Mouse (Mus musculus) left cerebral cortex, adult 11 months (tissue): Measurements from ENCODE around the gene Duox2.
"Not testable (repeated sequence)": the region's sequence is repeated elsewhere in the genome, so short reads cannot be mapped to it uniquely, and the experiment has no call there.

Experiments used
- DNase-seq: peaks from one replicate; pipeline ENCODE4 v3.0.0; 2022; ENCODE audit warnings: low spot score

Gene Duox2

GRCm38 (mm10) chr2:122298096-122298499 lies at the start of gene Duox2:
Gene Duox2, minus strand, starts transcription at chr2:122298449.
- DNase-seq, result no peak

GRCm38 (mm10) chr2:122347257-122347656 lies 49.0 kb upstream of the Duox2 start:
- DNase-seq, result no peak

GRCm38 (mm10) chr2:122346164-122346563 lies 47.9 kb upstream of the Duox2 start:
- DNase-seq, result not testable (repeated sequence)

GRCm38 (mm10) chr2:122345106-122345893 lies 47.1 kb upstream of the Duox2 start:
- no peak for DNase-seq

- no peak for DNase-seq
These were observed 39.0 kb upstream of the Duox2 start for GRCm38 (mm10) chr2:122337291-122337690.

- DNase-seq, result no peak
These were observed 35.9 kb upstream of the Duox2 start for GRCm38 (mm10) chr2:122334170-122334569.

- no peak for DNase-seq
These were observed 34.0 kb upstream of the Duox2 start for GRCm38 (mm10) chr2:122332222-122332621.

- DNase-seq, result not testable (repeated sequence)
These were observed 32.1 kb upstream of the Duox2 start for GRCm38 (mm10) chr2:122330317-122330716.

GRCm38 (mm10) chr2:122327986-122328385 lies 29.7 kb upstream of the Duox2 start:
- no peak for DNase-seq

- DNase-seq, result no peak
These were observed 27.1 kb upstream of the Duox2 start for GRCm38 (mm10) chr2:122325361-122325760.

- DNase-seq, result no peak
These were observed 26.3 kb upstream of the Duox2 start for GRCm38 (mm10) chr2:122324586-122324985.

- DNase-seq, result no peak
These were observed 25.7 kb upstream of the Duox2 start for GRCm38 (mm10) chr2:122323960-122324359.

GRCm38 (mm10) chr2:122317384-122317783 lies 19.1 kb upstream of the Duox2 start:
- DNase-seq, result no peak

- no peak for DNase-seq
These were observed 17.1 kb upstream of the Duox2 start, which contains the start of gene Duox1 for GRCm38 (mm10) chr2:122315372-122315771. Gene Duox1, plus strand, starts transcription at chr2:122315672.

GRCm38 (mm10) chr2:122313536-122313935 lies 15.3 kb upstream of the Duox2 start, which contains the start of gene Duoxa1:
Gene Duoxa1, minus strand, starts transcription at chr2:122313730.
- DNase-seq, result no peak

GRCm38 (mm10) chr2:122312722-122313417 lies 14.6 kb upstream of the Duox2 start:
- DNase-seq, result no peak

GRCm38 (mm10) chr2:122311561-122311960 lies 13.3 kb upstream of the Duox2 start:
- no peak for DNase-seq

- DNase-seq, result no peak
These were observed 11.4 kb upstream of the Duox2 start for GRCm38 (mm10) chr2:122309647-122310046.

- no peak for DNase-seq
These were observed 7.9 kb upstream of the Duox2 start for GRCm38 (mm10) chr2:122306184-122306583.

GRCm38 (mm10) chr2:122305097-122305892 lies 7.0 kb upstream of the Duox2 start:
- no peak for DNase-seq

GRCm38 (mm10) chr2:122304544-122304943 lies 6.3 kb upstream of the Duox2 start:
- DNase-seq, result no peak

- DNase-seq, result no peak
These were observed 4.5 kb upstream of the Duox2 start for GRCm38 (mm10) chr2:122302574-122303241.
